Mouse (Mus musculus) spleen, adult 2 months (tissue): ENCODE data around the gene Cyp8b1.

Experiments used
- CTCF ChIP-seq: fragments of 200-500 bp; IDR thresholded peaks from 2 replicates; pipeline ENCODE4 v1.5.1; 2011; ENCODE audit warnings: mild to moderate bottlenecking, inconsistent platforms; ENCODE audit not compliant: insufficient read depth, insufficient read length, insufficient replicate concordance; ENCODE audit errors: extremely low read depth
- POLR2A ChIP-seq: fragments of 200-500 bp; IDR thresholded peaks from 2 replicates; pipeline ENCODE4 v1.6.1; 2011; ENCODE audit warnings: low read depth, low read length, inconsistent platforms

DNA sequence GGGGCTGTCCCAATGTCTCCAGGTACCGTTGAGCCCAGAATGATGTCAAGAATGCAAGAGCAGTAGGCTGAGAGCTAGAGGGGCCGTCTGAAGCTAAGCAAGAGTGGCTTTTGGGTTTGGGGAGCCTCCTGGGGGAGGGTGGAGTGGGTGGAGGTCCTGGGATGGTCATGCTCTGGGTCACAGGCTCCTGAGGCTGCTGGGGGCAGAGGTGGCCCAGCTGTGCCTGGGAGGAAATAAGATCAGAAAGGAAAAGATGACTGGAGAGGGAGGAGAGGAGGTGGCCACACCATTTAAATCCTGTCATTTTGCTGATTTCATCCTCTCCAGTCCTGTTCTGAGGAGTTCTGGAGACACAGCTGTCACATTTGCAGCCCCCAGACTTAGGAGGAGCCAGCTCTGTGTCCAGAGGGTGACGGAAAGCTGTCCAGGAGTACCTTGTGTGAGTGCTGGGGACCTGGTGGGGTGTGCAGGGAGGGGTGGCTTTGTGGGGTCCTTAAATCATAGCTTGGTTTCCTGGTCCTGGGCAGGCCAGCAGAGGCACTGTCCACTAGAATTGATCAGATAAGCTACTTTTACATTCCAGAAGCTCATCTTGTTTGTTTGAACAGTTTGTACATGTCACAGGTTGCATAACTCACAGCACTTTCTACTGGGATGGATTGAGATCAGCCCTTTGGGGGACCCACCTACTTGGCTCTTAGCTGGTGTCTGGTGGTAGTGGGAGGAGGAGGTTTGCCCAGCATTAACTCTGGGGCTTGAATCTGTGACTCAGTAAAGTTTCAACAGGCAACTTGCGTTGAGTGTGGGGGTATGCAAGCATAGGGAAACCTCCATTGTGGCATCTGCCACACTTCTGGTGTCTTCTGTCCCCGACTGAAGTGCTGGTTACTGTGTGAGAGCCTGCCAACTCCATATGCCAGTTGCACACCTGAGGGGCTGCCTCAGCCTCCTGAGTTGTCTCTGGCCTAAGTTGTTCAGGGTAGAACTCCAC is 14.1 kb downstream of the Cyp8b1 start:
- no peak for TF ChIP-seq CTCF
- no peak for TF ChIP-seq POLR2A
